Mouse (Mus musculus): ENCODE results near the gene Adam12. TPM values are rescaled to one million over a fixed set of nuclear protein-coding genes. Genes with fewer than 3 reads are reported as not detected.

Gene Adam12
- polyA plus RNA-seq, 1 experiment, result 4.1 TPM

GRCm38 (mm10) chr7:133916230-133916629 is 315.7 kb downstream of the Adam12 start:
- Histone ChIP-seq H3K4me3 (ENCODE audit: insufficient read depth, low read depth, low read length) (no peak overlapping the region), H3K36me3 (ENCODE audit: control insufficient read depth, insufficient read depth, low read length) (no peaks in the 10 kb centered on the region), H3K4me1 (ENCODE audit: control insufficient read depth, insufficient read depth, low read length) (no peaks in the 10 kb centered on the region), H3K27me3 (replicated peaks; ENCODE audit: control insufficient read depth, insufficient read depth, low read length) (no peaks in the 10 kb centered on the region), H3K27ac (ENCODE audit: insufficient read depth, low read depth, low read length) (no peak overlapping the region)
- DNase-seq, result no peak
- TF ChIP-seq POLR2A (IDR thresholded peaks at IDR 0.05; ENCODE audit: low read depth, low read length) (no peak), CTCF (conservative IDR thresholded peaks at IDR 0.05; ENCODE audit: insufficient read depth, insufficient read length, low read depth, low read length) (no peak)
- WGBS, result 88% methylated on average over 9 of the region's 9 CpGs

- H3K4me1 ChIP-seq (ENCODE audit: control insufficient read depth, insufficient read depth, low read length), result no peaks in the 10 kb centered on the region
- TF ChIP-seq CTCF (conservative IDR thresholded peaks at IDR 0.05; ENCODE audit: insufficient read depth, insufficient read length, low read depth, low read length) (no peak), POLR2A (IDR thresholded peaks at IDR 0.05; ENCODE audit: low read depth, low read length) (no peak)
- H3K36me3 ChIP-seq (ENCODE audit: control insufficient read depth, insufficient read depth, low read length), result no peaks in the 10 kb centered on the region
- no peak for DNase-seq
- no peak overlapping the region for H3K4me3 ChIP-seq (ENCODE audit: insufficient read depth, low read depth, low read length)
- 91% methylated on average over 3 of the region's 3 CpGs for WGBS
- H3K27ac ChIP-seq (ENCODE audit: insufficient read depth, low read depth, low read length), result no peak overlapping the region
- no peaks in the 10 kb centered on the region for H3K27me3 ChIP-seq (replicated peaks; ENCODE audit: control insufficient read depth, insufficient read depth, low read length)
These were observed 320.1 kb downstream of the Adam12 start for GRCm38 (mm10) chr7:133911881-133912280.

- Histone ChIP-seq H3K4me3 (ENCODE audit: insufficient read depth, low read depth, low read length) (no peak overlapping the region), H3K4me1 (ENCODE audit: control insufficient read depth, insufficient read depth, low read length) (no peaks in the 10 kb centered on the region), H3K36me3 (ENCODE audit: control insufficient read depth, insufficient read depth, low read length) (no peaks in the 10 kb centered on the region), H3K27me3 (replicated peaks; ENCODE audit: control insufficient read depth, insufficient read depth, low read length) (no peaks in the 10 kb centered on the region), H3K27ac (ENCODE audit: insufficient read depth, low read depth, low read length) (no peak overlapping the region)
- TF ChIP-seq CTCF (conservative IDR thresholded peaks at IDR 0.05; ENCODE audit: insufficient read depth, insufficient read length, low read depth, low read length), result no peak
- TF ChIP-seq POLR2A (IDR thresholded peaks at IDR 0.05; ENCODE audit: low read depth, low read length), result no peak
- 52% methylated on average over 7 of the region's 7 CpGs for WGBS
- DNase-seq, result no peak
These were observed 322.0 kb downstream of the Adam12 start for GRCm38 (mm10) chr7:133909833-133910375.

GRCm38 (mm10) chr7:133908966-133909365 is 323.0 kb downstream of the Adam12 start:
- DNase-seq, result no peak
- Histone ChIP-seq H3K4me3 (ENCODE audit: insufficient read depth, low read depth, low read length) (no peak overlapping the region), H3K27ac (ENCODE audit: insufficient read depth, low read depth, low read length) (no peak overlapping the region), H3K4me1 (ENCODE audit: control insufficient read depth, insufficient read depth, low read length) (no peaks in the 10 kb centered on the region), H3K36me3 (ENCODE audit: control insufficient read depth, insufficient read depth, low read length) (no peaks in the 10 kb centered on the region), H3K27me3 (replicated peaks; ENCODE audit: control insufficient read depth, insufficient read depth, low read length) (no peaks in the 10 kb centered on the region)
- TF ChIP-seq POLR2A (IDR thresholded peaks at IDR 0.05; ENCODE audit: low read depth, low read length) (no peak), CTCF (conservative IDR thresholded peaks at IDR 0.05; ENCODE audit: insufficient read depth, insufficient read length, low read depth, low read length) (no peak)
- 84% methylated on average over 4 of the region's 4 CpGs for WGBS

- Histone ChIP-seq H3K27me3 (replicated peaks; ENCODE audit: control insufficient read depth, insufficient read depth, low read length) (no peaks in the 10 kb centered on the region), H3K27ac (ENCODE audit: insufficient read depth, low read depth, low read length) (no peak overlapping the region), H3K36me3 (ENCODE audit: control insufficient read depth, insufficient read depth, low read length) (no peaks in the 10 kb centered on the region), H3K4me1 (ENCODE audit: control insufficient read depth, insufficient read depth, low read length) (no peaks in the 10 kb centered on the region), H3K4me3 (ENCODE audit: insufficient read depth, low read depth, low read length) (no peak overlapping the region)
- no peak for DNase-seq
- WGBS, result 90% methylated on average over 4 of the region's 4 CpGs
- no peak for TF ChIP-seq CTCF (conservative IDR thresholded peaks at IDR 0.05; ENCODE audit: insufficient read depth, insufficient read length, low read depth, low read length)
- TF ChIP-seq POLR2A (IDR thresholded peaks at IDR 0.05; ENCODE audit: low read depth, low read length), result no peak
These were observed 332.6 kb downstream of the Adam12 start for GRCm38 (mm10) chr7:133899391-133899790.

GRCm38 (mm10) chr7:133891796-133892195 is 340.1 kb downstream of the Adam12 start:
- DNase-seq, result no peak
- H3K4me1 ChIP-seq (ENCODE audit: control insufficient read depth, insufficient read depth, low read length), result no peaks in the 10 kb centered on the region
- 61% methylated on average over 4 of the region's 4 CpGs for WGBS
- H3K27ac ChIP-seq (ENCODE audit: insufficient read depth, low read depth, low read length), result no peak overlapping the region
- TF ChIP-seq POLR2A (IDR thresholded peaks at IDR 0.05; ENCODE audit: low read depth, low read length) (no peak), CTCF (conservative IDR thresholded peaks at IDR 0.05; ENCODE audit: insufficient read depth, insufficient read length, low read depth, low read length) (no peak)
- H3K27me3 ChIP-seq (replicated peaks; ENCODE audit: control insufficient read depth, insufficient read depth, low read length), result no peaks in the 10 kb centered on the region
- no peaks in the 10 kb centered on the region for H3K36me3 ChIP-seq (ENCODE audit: control insufficient read depth, insufficient read depth, low read length)
- no peak overlapping the region for H3K4me3 ChIP-seq (ENCODE audit: insufficient read depth, low read depth, low read length)

- H3K27me3 ChIP-seq (replicated peaks; ENCODE audit: control insufficient read depth, insufficient read depth, low read length), result no peaks in the 10 kb centered on the region
- WGBS, result 88% methylated on average over 9 of the region's 9 CpGs
- TF ChIP-seq CTCF (conservative IDR thresholded peaks at IDR 0.05; ENCODE audit: insufficient read depth, insufficient read length, low read depth, low read length) (no peak), POLR2A (IDR thresholded peaks at IDR 0.05; ENCODE audit: low read depth, low read length) (no peak)
- H3K4me3 ChIP-seq (ENCODE audit: insufficient read depth, low read depth, low read length), result no peak overlapping the region
- DNase-seq, result no peak
- H3K36me3 ChIP-seq (ENCODE audit: control insufficient read depth, insufficient read depth, low read length), result no peaks in the 10 kb centered on the region
- H3K27ac ChIP-seq (ENCODE audit: insufficient read depth, low read depth, low read length), result no peak overlapping the region
- no peaks in the 10 kb centered on the region for H3K4me1 ChIP-seq (ENCODE audit: control insufficient read depth, insufficient read depth, low read length)
These were observed 340.6 kb downstream of the Adam12 start for GRCm38 (mm10) chr7:133891298-133891697.
